Mouse (Mus musculus) fibroblast of lung, adult 2 months (primary cell): Measurements from ENCODE around the gene Pnpla1.
"Not testable (repeated sequence)": the region's sequence is repeated elsewhere in the genome, so short reads cannot be mapped to it uniquely, and the experiment has no call there.

Experiments used
- DNase-seq: peaks from one replicate; pipeline ENCODE4 v3.0.0-alpha.2; 2011; ENCODE audit warnings: low read depth

Pnpla1 gene

DNA sequence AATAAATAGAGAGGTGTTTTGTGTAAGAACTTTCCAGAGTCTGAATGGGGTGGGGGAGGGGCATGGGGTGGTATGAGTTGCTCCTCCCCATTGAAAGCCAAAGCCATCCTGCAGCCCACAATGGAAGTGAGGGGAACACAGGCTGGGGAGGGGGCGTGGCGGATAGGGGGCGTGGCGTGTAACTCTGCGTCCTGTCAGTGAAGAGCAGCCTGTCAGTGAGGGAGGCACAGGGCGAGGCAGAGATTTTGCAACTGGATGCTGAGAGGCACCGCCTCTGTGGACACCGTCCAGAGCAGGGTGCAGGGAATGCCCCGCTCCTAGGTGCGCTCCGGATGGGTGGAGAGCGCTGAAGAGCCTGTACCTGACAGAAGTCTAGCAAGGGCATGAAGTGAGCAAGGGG lies at the start of gene Pnpla1:
Gene Pnpla1 (plus strand): TSS at position 207 of the 400 bp plus-strand sequence.
- DNase-seq, result no peak

DNA sequence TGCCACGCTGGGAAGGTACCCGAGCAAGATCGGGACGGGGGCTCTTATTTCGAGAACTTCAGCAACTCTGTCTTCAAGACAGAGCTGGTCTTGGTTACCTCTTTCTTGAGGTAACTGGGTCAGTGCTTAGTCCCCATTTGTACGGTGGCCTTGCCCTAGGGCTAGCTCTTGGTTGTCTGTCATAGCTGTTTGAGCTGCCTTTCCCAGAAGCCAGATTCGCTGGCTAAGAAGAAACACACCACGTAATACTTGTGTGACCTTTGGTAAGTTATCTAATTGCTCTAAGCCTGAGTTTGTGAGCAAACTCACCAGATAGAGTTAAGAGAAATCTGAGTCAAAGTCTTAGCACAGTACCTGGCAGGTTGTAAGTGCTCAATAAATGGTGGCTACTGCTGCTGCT lies 49.5 kb upstream of the Pnpla1 start:
- DNase-seq, result no peak

DNA sequence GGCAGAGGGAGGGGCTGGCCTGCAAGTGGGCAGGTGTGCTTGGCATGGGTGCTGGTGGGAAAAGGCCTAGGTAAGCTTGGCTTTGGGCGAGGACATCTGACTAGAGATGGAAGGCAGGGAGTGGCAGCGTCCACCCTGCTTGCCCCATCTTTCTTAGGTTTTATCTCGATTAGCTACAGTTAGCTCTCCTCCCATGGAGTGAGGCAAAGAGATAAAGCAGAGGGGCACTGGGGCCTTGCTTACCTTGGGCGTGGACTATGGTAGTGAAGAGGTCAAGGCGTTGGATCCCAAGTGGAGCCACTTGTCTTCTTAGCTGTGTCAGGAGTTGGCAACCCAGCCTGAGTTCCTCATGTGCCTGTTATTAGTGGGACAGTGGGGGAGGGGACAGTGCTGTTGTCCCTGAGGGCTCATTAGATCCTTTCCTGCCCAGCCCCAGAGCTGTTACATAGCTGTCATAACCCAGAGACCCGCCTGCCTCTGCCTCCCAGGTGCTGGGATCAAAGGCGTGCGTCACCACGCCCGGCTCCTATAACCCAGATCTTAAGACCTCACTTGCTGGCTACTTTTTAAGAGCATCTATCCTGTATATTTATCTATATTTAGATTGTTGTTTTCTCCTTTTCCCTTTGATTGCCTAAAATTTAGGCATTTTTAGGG lies 48.9 kb upstream of the Pnpla1 start:
- DNase-seq, result no peak

DNA sequence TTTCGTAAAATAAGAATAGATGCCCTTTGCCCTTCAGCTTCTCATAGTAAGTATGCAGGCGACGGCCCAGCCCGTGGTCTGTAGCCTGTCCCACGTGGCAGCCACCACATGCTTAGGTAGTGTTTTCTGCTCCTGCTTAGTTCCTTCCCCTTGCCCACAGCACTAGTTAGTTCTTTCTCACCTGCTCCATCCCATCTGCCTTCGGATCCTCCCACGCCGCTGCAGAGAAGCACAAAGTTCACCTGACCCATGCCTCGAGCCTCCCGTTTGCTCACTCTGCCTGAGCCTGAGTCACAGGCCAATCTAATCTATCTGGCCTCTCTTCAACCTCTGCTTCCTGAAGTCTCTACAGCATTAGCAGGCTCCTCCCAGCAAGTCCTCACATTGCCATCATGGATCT lies 45.9 kb upstream of the Pnpla1 start:
- DNase-seq, result no peak

DNA sequence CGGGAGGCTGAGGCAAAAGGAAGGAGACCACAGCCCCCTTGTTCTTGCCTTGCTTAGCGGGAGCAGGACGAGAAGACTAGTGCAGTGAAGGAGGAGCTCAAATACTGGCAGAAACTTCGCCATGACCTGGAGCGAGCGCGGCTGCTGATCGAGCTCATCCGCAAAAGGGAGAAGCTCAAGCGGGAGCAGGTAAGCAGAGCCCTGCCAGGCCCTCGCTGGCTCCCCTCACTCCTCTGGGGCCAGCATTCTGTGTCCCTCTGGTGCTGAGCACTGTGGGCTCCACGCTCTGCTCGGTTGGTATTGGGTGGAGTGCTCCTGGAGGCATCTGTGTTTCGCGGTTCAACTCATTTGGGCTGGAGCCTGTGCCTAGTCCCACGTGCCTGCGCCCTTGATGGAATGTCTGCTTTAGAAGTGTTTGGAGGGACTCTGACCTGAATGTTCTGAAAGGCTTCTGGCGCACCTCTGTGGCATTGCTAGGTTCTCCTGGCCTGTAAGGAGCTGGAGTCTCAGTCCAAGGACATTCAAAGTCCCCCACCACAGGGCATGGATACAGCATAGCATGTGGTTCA lies 43.6 kb upstream of the Pnpla1 start:
- no peak for DNase-seq

DNA sequence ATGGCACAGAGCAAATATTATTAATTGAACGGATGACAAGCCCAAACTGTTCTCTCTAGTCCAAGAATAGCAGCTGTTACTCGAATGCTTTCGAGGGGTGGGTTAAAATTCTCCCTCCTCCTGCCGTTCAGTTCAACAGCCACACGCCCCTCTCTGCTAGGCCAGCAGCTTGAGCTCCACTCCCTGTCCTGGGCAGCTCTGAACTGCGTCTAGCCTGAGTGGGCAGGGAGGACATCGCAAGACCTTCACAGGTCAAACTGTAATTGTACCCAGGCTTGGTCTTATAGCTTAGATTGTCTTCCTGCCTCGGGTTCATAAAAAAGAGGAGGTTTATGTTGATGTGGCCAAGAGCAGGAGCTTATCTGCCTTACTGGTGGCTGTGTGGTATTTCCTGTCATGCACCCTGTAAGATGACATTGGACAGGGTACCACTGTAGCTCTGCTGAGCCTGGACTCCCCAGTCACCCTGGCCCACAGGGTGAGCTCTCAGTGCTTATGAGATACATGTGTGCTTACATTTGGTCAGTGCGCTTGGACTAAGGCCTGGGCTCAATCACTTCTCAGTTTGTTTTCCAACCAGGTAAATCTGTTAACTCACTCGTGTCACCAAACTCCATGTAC lies 42.7 kb upstream of the Pnpla1 start:
- DNase-seq, result no peak

DNA sequence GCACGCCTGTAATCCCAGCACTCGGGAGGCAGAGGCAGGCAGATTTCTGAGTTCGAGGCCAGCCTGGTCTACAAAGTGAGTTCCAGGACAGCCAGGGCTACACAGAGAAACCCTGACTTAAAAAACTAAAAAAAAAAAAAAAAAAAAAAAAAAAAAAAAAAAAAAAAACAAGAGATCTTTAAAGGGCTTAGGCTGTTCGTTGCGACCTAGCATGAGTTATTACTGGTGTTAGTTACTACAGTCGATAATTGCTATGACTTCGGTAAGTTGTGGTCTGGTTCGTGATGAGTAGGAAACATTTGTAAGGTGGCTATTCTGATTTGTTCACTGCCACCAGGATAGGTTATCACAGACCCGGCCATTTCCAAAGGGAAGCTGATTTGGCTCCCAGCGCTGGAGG lies 41.9 kb upstream of the Pnpla1 start:
- not testable (repeated sequence) for DNase-seq

DNA sequence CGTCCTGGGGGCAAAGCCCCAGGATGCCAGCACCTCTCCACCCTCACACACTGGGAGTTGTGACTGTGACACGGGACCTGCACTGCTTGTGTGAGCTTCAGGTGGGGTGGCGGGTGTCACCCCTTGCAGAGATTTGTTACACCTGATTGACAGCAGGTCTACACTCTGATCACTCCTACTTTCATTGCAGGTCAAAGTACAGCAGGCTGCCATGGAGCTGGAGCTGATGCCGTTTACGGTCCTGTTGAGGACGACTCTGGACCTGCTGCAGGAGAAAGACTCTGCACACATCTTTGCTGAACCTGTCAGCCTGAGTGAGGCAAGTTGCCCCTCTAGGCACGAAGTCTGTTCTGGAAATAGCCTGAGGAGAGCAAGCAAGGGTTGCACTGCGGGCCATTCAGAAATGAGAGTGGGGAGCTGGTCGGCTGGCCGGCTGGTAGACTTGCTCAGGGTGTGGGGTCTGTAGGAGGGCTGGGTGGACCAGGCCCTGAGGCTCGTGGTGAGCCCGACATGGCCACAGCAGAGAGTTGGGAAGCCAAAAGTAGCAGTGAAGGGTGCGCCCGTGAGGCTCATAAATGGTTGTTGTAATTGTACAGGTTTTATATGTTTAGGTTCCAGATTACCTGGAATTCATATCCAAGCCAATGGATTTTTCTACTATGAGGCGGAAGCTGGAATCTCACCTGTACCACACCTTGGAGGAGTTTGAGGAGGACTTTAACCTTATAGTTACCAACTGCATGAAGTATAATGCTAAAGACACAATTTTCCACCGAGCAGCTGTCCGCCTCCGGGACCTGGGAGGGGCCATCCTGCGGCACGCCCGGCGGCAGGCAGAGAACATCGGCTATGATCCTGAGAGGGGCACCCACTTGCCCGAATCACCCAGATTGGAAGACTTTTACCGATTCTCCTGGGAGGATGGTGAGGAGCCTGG lies 41.1 kb upstream of the Pnpla1 start:
- no peak for DNase-seq

DNA sequence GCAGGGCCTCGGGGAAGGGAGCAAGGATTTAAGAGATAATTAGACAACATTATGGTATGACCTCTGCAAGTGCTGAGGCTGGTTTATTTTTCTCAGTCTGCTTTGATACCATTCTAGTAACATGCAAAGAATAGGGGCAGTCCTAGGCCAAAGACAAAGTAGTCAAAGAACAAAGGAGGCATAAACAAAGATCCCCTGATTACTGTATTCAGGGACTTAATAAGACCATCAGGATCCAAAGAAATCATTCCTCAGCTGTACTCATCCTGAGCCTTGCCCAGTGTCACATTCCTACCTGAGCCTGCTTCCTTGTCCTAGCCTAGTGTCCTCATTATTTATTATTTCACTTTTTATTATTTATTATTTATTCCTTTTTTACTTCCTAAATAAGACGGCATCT lies 38.0 kb upstream of the Pnpla1 start:
- DNase-seq, result no peak

DNA sequence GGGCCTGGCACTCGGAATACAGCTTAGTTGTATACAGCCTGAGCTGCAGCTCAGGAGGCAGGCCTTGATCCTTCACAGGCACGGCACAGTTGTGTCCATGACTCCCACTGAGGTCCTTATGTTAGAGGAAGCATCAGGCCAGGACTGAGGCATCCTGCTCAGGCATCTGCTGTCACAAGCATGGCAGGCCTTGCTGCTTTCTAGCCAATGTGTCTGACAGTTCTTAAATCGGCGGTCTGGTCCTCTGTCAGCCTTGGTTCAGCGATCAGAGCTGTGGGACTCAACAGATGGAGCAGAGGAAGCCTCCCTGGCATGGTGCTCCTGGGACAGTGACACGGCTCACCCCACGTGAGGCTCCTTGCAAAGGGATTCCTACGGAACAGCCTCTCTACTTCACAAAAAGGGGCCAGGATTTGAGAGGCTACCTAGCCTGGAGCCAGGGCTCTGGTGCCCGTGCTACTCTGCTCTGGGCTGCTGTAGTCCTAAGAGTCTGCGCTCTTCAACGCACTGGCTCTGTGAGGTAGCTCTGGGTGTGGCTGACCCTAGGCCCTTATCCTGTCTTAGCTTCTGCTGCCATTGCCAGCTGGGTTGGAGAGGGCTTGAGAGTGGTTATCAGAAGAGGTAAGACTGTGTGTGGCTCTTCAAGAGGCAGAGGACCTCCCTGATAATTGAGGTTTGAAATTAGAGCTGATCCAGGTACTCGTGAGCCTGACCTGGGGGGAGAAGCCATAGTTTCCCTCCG lies 35.0 kb upstream of the Pnpla1 start:
- no peak for DNase-seq

DNA sequence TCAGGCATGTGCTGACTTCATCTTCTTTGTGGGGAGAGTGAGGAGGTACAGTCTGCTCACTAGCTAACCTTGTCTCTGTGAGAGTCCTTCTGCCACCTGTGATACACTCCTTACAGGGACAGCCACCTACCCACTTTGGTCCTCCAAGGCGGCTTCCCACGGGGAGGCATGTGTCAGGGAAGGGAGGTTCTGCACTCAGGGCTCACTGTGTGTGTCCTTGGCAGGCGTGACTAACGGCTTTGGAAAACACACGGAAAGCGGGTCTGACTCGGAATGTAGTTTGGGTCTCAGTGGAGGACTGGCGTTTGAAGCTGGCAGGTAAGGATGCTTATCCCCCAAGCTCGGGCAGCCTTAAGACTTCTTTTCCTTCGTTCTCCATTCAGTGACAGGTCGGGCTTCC lies 34.5 kb upstream of the Pnpla1 start:
- DNase-seq, result no peak

DNA sequence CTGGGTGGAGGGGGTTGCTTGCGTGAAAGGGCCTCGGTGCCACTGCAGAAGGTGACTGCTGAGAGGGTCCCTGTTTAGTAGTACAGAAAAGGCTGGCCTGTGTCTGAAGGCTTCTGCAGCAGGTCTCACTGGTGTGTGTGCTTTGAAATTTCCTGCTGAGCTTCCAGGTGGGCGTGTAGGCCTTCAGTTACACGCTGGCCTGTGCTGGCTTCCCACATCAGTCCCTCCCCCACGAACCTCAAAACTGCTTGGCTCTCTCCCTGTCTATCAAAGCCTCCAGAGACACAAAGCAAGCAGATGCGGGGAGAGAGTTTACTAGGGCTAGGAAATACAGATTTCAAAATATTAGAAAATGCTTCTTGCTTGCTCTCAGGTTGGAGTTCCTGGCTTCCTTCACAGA lies 33.3 kb upstream of the Pnpla1 start:
- no peak for DNase-seq

DNA sequence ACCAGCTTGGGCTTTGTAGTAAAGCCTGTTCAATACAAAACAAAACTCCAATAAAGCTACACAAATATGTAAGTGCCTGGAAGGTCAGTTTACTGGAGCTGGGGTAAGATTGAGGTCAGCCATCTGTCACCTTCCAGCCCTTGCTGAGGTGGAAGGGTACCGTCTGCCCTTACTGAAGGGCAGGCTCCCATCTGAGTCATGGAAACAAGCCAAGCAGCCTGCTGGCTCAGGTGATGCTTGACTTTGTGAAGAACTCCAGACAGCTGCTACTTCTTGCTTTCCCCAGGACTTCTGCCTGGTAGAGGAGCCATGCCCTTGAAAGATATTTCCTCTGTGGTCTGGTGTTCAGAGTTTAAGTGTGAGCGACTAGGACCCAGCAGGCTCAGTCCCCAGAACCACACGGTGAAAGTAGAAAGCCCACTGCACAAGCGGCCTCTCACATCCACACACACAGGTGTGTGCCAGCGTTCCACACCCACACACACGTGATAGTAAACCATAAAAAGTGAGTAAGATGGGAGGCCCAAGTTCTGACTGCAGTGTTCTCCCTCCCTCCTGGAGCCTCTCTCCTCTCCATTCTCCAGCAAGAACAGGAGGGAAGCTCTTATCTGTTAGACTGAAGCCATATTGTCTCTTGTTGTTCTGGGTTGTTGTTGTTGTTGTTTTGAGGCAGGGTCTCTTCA lies 32.7 kb upstream of the Pnpla1 start:
- DNase-seq, result no peak

DNA sequence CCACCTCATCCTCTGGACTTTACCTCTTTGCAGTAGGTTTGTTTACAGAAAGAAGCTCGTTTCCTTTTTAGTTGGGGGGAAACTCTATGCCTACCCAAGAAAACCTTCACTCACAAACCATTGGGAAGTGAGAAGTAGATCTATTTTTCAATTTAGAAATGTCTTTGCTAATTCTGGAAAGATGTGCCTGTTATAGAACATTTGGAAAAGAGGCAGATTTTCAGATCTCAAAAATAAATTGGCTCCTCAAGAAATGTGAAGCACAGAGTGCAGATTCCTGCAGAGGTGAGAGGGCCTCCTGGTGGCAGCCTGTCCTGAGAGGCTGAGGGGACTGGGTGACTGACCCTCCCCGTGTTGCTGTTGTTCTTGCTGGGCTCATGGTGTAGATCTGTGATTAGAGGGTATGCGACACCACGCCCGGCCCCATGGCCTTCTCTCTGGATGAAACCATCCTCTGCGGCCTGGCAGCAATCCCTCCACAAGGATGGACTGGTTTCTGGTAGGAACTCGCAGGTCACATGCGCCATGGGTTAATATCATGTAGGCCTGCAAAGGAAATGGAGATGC lies 30.5 kb upstream of the Pnpla1 start:
- DNase-seq, result no peak

DNA sequence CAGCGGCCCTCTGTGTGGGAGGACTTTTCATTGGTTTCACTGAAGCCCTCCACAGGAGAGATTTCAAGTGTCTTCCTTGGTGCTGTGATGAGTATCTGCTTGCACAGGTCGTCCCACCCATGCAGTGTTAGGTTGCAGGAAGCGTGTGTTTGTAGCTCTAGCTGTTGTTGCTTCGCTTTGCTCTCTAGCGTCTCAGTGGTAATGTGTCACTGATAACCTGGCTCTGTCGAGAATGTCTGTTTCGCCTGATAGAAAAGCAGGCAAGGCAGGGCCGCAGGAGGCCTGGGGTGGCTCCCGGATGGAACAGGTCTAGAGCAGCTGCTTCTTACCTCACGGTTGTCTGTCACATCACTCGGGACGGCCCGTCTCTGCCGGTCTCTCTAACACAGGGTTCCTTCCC lies 29.1 kb upstream of the Pnpla1 start:
- no peak for DNase-seq

DNA sequence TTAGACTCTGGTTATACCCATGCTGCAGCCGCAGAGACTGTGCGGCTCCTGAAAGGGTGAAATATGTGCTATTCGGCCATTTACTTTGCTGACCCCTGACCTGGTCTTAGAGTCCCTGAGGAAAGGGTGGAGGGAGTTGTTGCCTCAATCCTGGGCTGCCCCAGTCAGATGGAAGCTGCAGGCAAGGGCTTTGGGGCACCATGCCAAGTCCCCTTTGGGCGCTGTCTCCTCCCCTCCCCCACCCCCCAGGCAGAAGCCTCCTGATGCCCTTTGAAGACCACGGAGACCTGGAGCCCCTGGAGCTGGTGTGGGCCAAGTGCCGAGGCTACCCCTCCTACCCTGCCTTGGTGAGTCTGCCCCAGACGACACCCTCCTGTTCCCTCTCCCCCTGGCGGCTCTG lies 27.1 kb upstream of the Pnpla1 start:
- DNase-seq, result no peak

DNA sequence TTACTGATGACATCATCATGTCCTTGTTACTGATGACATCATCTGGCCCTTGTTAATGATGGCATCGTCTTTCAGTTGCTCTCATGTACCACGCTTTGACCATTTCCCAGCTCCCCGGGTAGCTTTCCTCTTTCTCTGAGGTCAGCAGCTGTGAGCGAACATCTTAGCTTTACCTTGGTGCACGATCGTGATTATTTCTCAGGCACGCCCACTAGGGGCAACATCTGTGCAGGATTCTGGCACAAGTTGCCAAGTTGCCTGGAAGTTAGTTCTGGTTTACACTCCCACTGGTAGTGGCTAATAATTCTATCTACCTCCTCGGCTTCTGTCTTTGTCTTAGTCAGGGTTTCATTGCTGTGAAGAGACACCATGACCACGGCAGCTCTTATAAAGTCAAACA lies 26.2 kb upstream of the Pnpla1 start:
- no peak for DNase-seq

DNA sequence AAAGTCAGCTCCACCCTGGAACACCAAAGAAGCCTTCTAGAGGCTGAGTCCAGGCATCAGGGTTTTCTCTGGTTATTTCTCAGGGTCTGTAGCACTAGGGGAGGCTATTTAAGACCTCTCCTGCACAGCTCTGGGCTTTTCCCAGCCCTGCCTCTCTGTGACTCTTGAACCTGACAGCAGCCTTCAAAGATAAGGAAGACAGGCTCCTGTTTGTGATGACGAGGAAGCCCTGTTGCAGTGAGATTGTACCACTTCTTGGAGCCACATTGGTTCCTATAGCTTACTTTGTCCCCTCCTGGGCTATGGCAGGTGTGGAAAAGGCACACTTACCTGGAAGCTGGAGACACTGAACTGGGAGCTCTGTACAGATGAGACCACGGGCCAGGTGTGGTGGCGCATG lies 25.3 kb upstream of the Pnpla1 start:
- no peak for DNase-seq

DNA sequence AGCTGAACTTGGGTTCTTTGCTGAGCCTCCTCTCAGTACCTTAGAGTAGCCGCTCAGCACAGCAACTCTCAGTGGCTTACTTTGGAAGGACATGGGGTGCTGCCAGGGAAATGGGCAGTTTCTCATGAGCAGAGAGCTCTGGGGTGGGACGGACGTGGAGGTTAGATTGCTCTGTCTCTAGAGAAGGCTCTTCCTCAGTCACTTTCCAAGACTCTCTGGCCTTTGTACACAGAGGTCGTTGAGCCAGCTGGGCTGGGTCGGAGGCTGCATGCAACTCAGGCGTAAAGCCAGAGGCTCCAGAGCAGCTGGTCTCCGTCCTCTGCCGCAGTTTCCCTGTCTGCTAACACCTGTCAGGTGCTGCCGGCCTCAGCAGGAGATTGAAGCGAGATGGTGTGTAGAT lies 23.5 kb upstream of the Pnpla1 start:
- no peak for DNase-seq

DNA sequence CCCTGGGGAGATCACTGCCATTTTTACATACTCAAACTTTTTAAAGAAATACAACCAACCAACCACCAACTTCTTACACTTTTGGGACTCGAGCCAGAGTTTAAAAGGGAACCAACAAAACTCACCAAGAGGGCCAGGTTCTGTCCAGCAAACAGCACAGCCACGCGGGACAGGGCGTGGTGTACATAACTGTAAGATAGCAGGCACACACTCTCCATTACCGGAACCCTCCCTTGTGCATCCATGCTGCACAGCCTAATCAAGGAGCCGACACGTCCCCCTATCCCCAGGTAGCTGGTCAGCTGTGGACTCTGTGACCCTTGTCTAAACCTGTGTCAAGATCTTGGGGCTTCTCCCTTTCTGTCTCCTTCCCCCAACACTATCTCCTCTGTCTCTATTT lies 20.4 kb upstream of the Pnpla1 start:
- DNase-seq, result no peak

DNA sequence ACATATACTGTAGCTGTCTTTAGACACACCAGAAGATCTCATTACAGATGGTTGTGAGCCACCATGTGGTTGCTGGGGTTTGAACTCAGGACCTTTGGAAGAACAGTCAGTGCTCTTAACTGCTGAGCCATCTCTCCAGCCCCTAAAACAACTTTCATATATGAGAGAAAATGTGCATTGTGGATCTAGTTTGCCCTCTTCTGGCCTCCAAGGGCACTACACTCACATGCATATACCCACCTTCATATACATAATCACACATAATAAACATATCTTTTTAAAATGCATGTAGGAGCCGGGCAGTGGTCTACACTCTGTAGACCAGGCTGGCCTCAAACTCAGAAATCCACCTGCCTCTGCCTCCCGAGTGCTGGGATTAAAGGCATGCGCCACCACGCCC lies 16.3 kb upstream of the Pnpla1 start:
- not testable (repeated sequence) for DNase-seq
